Mouse (Mus musculus) T-cell, adult 2 months (primary cell): Measurements from ENCODE around the gene Rundc3a.
"Not testable (repeated sequence)": the region's sequence is repeated elsewhere in the genome, so short reads cannot be mapped to it uniquely, and the experiment has no call there.

ENCODE experiments used
- DNase-seq: peaks from one replicate; pipeline ENCODE4 v3.0.0; 2022; ENCODE audit warnings: low spot score

Rundc3a gene

GRCm38 (mm10) chr11:102393238-102393634 is at the start of gene Rundc3a:
Rundc3a (plus strand) TSS chr11:102393403.
- peak; percentile 72 for DNase-seq

- DNase-seq = no peak
Observed at GRCm38 (mm10) chr11:102344458-102344857, 48.7 kb upstream of the Rundc3a start.

- no peak for DNase-seq
Observed at GRCm38 (mm10) chr11:102346926-102347325, 46.3 kb upstream of the Rundc3a start.

- DNase-seq = no peak
Observed at GRCm38 (mm10) chr11:102347683-102348082, 45.5 kb upstream of the Rundc3a start.

GRCm38 (mm10) chr11:102348101-102348585 is 45.1 kb upstream of the Rundc3a start:
- no peak for DNase-seq

GRCm38 (mm10) chr11:102348771-102349170 is 44.4 kb upstream of the Rundc3a start:
- no peak for DNase-seq

GRCm38 (mm10) chr11:102349189-102349954 is 43.8 kb upstream of the Rundc3a start:
- no peak for DNase-seq

GRCm38 (mm10) chr11:102350416-102350815 is 42.8 kb upstream of the Rundc3a start:
- DNase-seq = no peak

- no peak for DNase-seq
Observed at GRCm38 (mm10) chr11:102350981-102351523, 42.2 kb upstream of the Rundc3a start.

- no peak for DNase-seq
Observed at GRCm38 (mm10) chr11:102352378-102352777, 40.8 kb upstream of the Rundc3a start.

- no peak for DNase-seq
Observed at GRCm38 (mm10) chr11:102353021-102353431, 40.2 kb upstream of the Rundc3a start.

GRCm38 (mm10) chr11:102355501-102355900 is 37.7 kb upstream of the Rundc3a start:
- no peak for DNase-seq

- no peak for DNase-seq
Observed at GRCm38 (mm10) chr11:102356190-102356589, 37.0 kb upstream of the Rundc3a start.

- DNase-seq = no peak
Observed at GRCm38 (mm10) chr11:102356636-102357350, 36.4 kb upstream of the Rundc3a start.

- DNase-seq = no peak
Observed at GRCm38 (mm10) chr11:102358365-102358764, 34.8 kb upstream of the Rundc3a start.

GRCm38 (mm10) chr11:102361776-102362495 is 31.3 kb upstream of the Rundc3a start:
- no peak for DNase-seq

- no peak for DNase-seq
Observed at GRCm38 (mm10) chr11:102363623-102364022, 29.6 kb upstream of the Rundc3a start.

GRCm38 (mm10) chr11:102364570-102365371 is 28.4 kb upstream of the Rundc3a start:
- DNase-seq = no peak

- DNase-seq = no peak
Observed at GRCm38 (mm10) chr11:102365699-102366098, 27.5 kb upstream of the Rundc3a start.

GRCm38 (mm10) chr11:102366103-102366502 is 27.1 kb upstream of the Rundc3a start, which contains the start of gene Slc4a1:
Slc4a1 (minus strand) TSS chr11:102366203.
- not testable (repeated sequence) for DNase-seq
